10 mouse cellular contexts compared by ENCODE assay signal in genomic region chr6:38145463-38146065, GRCm38 (mm10). TPM values are rescaled to one million over a fixed set of nuclear protein-coding genes. Genes with fewer than 3 reads are reported as not detected.
DNase-seq lines count a peak whose midpoint lies in the region; ATAC-seq and TF ChIP-seq lines count a peak whose summit lies in the region.
"Had no signal": no experiment of that assay in that cellular context is flagged by ENCODE, and none has a peak within 500 bp of the region (broad histone marks: within the 10 kb centered on the region; RNA-seq: fewer than 3 reads in every experiment).

No protein-coding gene starts in this region.

- no peak overlapping the region for H3K4me3 ChIP-seq in left cerebral cortex, adult 2 months

- H3K27ac ChIP-seq in left cerebral cortex, adult 2 months, result peak overlapping the region; percentile 9; the same call in 1 of the 2 replicates

- TF ChIP-seq CTCF in left cerebral cortex, adult 2 months (IDR thresholded peaks at IDR 0.05), result no peak

- intact Hi-C loops in left cerebral cortex, adult 2 months (cut with DNase I), result no loop called here
- intact Hi-C loops in heart, postnatal 10 days (cut with DNase I), result no loop called here

- DNase-seq in left cerebral cortex, adult 2 months (ENCODE audit: extremely low spot score in 1 of 2, low spot score in 2 of 2), result no peak
- DNase-seq in left cerebral cortex, adult 18-20 months (ENCODE audit: low spot score in 2 of 2), result no peak
- peak; percentile 43 to 63 for DNase-seq in heart, postnatal 10 days
- DNase-seq in layer of hippocampus, postnatal 10 days (ENCODE audit: low spot score in 2 of 2), result peak; percentile 36 to 37
- no peak for DNase-seq in cerebellum, adult 8-10 months
- DNase-seq in cerebellum, postnatal 4 days (ENCODE audit: low spot score in 2 of 2), result no peak
- DNase-seq in urinary bladder, postnatal 10 days (ENCODE audit: low spot score), result no peak
- DNase-seq: cerebellum, postnatal 25 days had no signal

- ATAC-seq in common myeloid progenitor, adult 5-6 weeks (replicated peaks; ENCODE audit: low read depth, poor library complexity, severe bottlenecking), result peak; percentile 47; the same call in 1 of the 2 replicates

RNA-seq across cellular contexts. Expression of gene Atp6v0a4, which starts 21.2 kb away (rescaled TPM):
- total RNA-seq in left cerebral cortex, adult 2 months (2021), result 1 to 10 TPM; 2.0 to 2.3 TPM
- 1 to 10 TPM; 1.4 to 2.0 TPM for total RNA-seq in left cerebral cortex, adult 18-20 months (2021)
- 0.46 TPM in 1 of 2 replicates, not detected in the other for total RNA-seq in common myeloid progenitor, adult 5-6 weeks (2017)
- 1 to 10 TPM; 3.5 to 5.1 TPM for total RNA-seq in heart, postnatal 10 days (2021)
- total RNA-seq in layer of hippocampus, postnatal 10 days (2021), result 1 to 10 TPM; 4.5 to 4.6 TPM
- total RNA-seq: hematopoietic stem cell, adult 5-6 weeks had no signal

RNA-seq across cellular contexts. Expression of gene Tmem213, which starts 36.5 kb away (rescaled TPM):
- total RNA-seq in left cerebral cortex, adult 2 months (2021), result not detected
- total RNA-seq in left cerebral cortex, adult 18-20 months (2021), result not detected
- total RNA-seq in common myeloid progenitor, adult 5-6 weeks (2017), result not detected in 2 replicates
- total RNA-seq in heart, postnatal 10 days (2021), result not detected
- total RNA-seq in layer of hippocampus, postnatal 10 days (2021), result not detected
- total RNA-seq: hematopoietic stem cell, adult 5-6 weeks had no signal

Comparison
In these comparisons a context has a peak if more than half of its experiments do, and no peak if none do; other contexts are left out.
1. DNase-seq: peak in heart, postnatal 10 days (2 of 2) and layer of hippocampus, postnatal 10 days (2 of 2); none in left cerebral cortex, adult 2 months (0 of 2), left cerebral cortex, adult 18-20 months (0 of 2), cerebellum, adult 8-10 months (single experiment), cerebellum, postnatal 4 days (0 of 2) and urinary bladder, postnatal 10 days (single experiment).